Mouse (Mus musculus): ENCODE measurements around the gene Gfod1. TPM values are rescaled to one million over a fixed set of nuclear protein-coding genes. Genes with fewer than 3 reads are reported as not detected.

Gfod1 gene
- polyA plus RNA-seq, 1 experiment from 2014 or later: 0.18 TPM

- Histone ChIP-seq H3K27me3 (replicated peaks; ENCODE audit: control insufficient read depth, insufficient read depth, low read length) (no peaks in the 10 kb centered on the region), H3K27ac (ENCODE audit: low read length) (no peak overlapping the region), H3K36me3 (ENCODE audit: control insufficient read depth, insufficient read depth, low read length) (no peaks in the 10 kb centered on the region), H3K9ac (ENCODE audit: low read depth, low read length) (no peak overlapping the region), H3K4me2 (ENCODE audit: low read depth, low read length) (no peak overlapping the region), H3K4me1 (ENCODE audit: control insufficient read depth, insufficient read depth, low read length) (no peaks in the 10 kb centered on the region), H3K9me3 (ENCODE audit: control insufficient read depth, low read length) (no peaks in the 10 kb centered on the region; the same call in 1 of the 2 replicates), H3K4me3 (ENCODE audit: low read length) (no peak overlapping the region)
- 84% methylated on average over 1 of the region's 1 CpGs for WGBS
- no peak for ATAC-seq
These were observed 83.3 kb downstream of the Gfod1 start for GRCm38 (mm10) chr13:43220635-43221034.

- no peak overlapping the region for H3K4me2 ChIP-seq (ENCODE audit: low read depth, low read length)
These were observed 85.2 kb downstream of the Gfod1 start for GRCm38 (mm10) chr13:43218764-43219163.

GRCm38 (mm10) chr13:43218284-43218683, 85.7 kb downstream of the Gfod1 start:
- H3K4me3 ChIP-seq (ENCODE audit: low read length): no peak overlapping the region
- H3K4me1 ChIP-seq (ENCODE audit: control insufficient read depth, insufficient read depth, low read length): no peaks in the 10 kb centered on the region
- H3K9me3 ChIP-seq (ENCODE audit: control insufficient read depth, low read length): no peaks in the 10 kb centered on the region
- no peak overlapping the region for H3K9ac ChIP-seq (ENCODE audit: low read depth, low read length)
- WGBS: 58% methylated on average over 4 of the region's 4 CpGs
- no peak overlapping the region for H3K4me2 ChIP-seq (ENCODE audit: low read depth, low read length)
- no peaks in the 10 kb centered on the region for H3K27me3 ChIP-seq (replicated peaks; ENCODE audit: control insufficient read depth, insufficient read depth, low read length)
- no peak overlapping the region for H3K27ac ChIP-seq (ENCODE audit: low read length)
- H3K36me3 ChIP-seq (ENCODE audit: control insufficient read depth, insufficient read depth, low read length): no peaks in the 10 kb centered on the region
- no peak for ATAC-seq

More at GRCm38 (mm10) chr13:43218764-43219163, 85.2 kb downstream of the Gfod1 start:
- no peaks in the 10 kb centered on the region for H3K4me1 ChIP-seq (ENCODE audit: control insufficient read depth, insufficient read depth, low read length)
- H3K36me3 ChIP-seq (ENCODE audit: control insufficient read depth, insufficient read depth, low read length): no peaks in the 10 kb centered on the region
- no peaks in the 10 kb centered on the region for H3K27me3 ChIP-seq (replicated peaks; ENCODE audit: control insufficient read depth, insufficient read depth, low read length)
- no peak overlapping the region for H3K9ac ChIP-seq (ENCODE audit: low read depth, low read length)
- H3K27ac ChIP-seq (ENCODE audit: low read length): no peak overlapping the region
- 52% methylated on average over 4 of the region's 4 CpGs for WGBS
- no peak for ATAC-seq
- no peaks in the 10 kb centered on the region for H3K9me3 ChIP-seq (ENCODE audit: control insufficient read depth, low read length)
- no peak overlapping the region for H3K4me3 ChIP-seq (ENCODE audit: low read length)

- no peak overlapping the region for H3K9ac ChIP-seq (ENCODE audit: low read depth, low read length)
- 67% methylated on average over 4 of the region's 4 CpGs for WGBS
- no peak overlapping the region for H3K4me3 ChIP-seq (ENCODE audit: low read length)
- no peaks in the 10 kb centered on the region for H3K4me1 ChIP-seq (ENCODE audit: control insufficient read depth, insufficient read depth, low read length)
- H3K9me3 ChIP-seq (ENCODE audit: control insufficient read depth, low read length): no peaks in the 10 kb centered on the region
- H3K27me3 ChIP-seq (replicated peaks; ENCODE audit: control insufficient read depth, insufficient read depth, low read length): no peaks in the 10 kb centered on the region
- H3K36me3 ChIP-seq (ENCODE audit: control insufficient read depth, insufficient read depth, low read length): no peaks in the 10 kb centered on the region
- H3K27ac ChIP-seq (ENCODE audit: low read length): no peak overlapping the region
- no peak for ATAC-seq
- no peak overlapping the region for H3K4me2 ChIP-seq (ENCODE audit: low read depth, low read length)
These were observed 86.3 kb downstream of the Gfod1 start for GRCm38 (mm10) chr13:43217686-43218085.

- Histone ChIP-seq H3K36me3 (ENCODE audit: control insufficient read depth, insufficient read depth, low read length) (no peaks in the 10 kb centered on the region), H3K4me2 (ENCODE audit: low read depth, low read length) (no peak overlapping the region), H3K27ac (ENCODE audit: low read length) (no peak overlapping the region), H3K4me1 (ENCODE audit: control insufficient read depth, insufficient read depth, low read length) (0 out of 2 replicates have a peak, but pooled peaks cover 5% of the 10 kb centered on the region), H3K27me3 (replicated peaks; ENCODE audit: control insufficient read depth, insufficient read depth, low read length) (no peaks in the 10 kb centered on the region), H3K9me3 (ENCODE audit: control insufficient read depth, low read length) (no peaks in the 10 kb centered on the region), H3K4me3 (ENCODE audit: low read length) (no peak overlapping the region), H3K9ac (ENCODE audit: low read depth, low read length) (no peak overlapping the region)
- 78% methylated on average over 8 of the region's 8 CpGs for WGBS
- no peak for ATAC-seq
These were observed 86.9 kb downstream of the Gfod1 start for GRCm38 (mm10) chr13:43217059-43217458.

- H3K4me2 ChIP-seq (ENCODE audit: low read depth, low read length): no peak overlapping the region
- H3K36me3 ChIP-seq (ENCODE audit: control insufficient read depth, insufficient read depth, low read length): no peaks in the 10 kb centered on the region
- 0 out of 2 replicates have a peak, but pooled peaks cover 5% of the 10 kb centered on the region for H3K4me1 ChIP-seq (ENCODE audit: control insufficient read depth, insufficient read depth, low read length)
- no peaks in the 10 kb centered on the region for H3K9me3 ChIP-seq (ENCODE audit: control insufficient read depth, low read length)
- no peak overlapping the region for H3K9ac ChIP-seq (ENCODE audit: low read depth, low read length)
- H3K27me3 ChIP-seq (replicated peaks; ENCODE audit: control insufficient read depth, insufficient read depth, low read length): no peaks in the 10 kb centered on the region
- WGBS: 65% methylated on average over 9 of the region's 9 CpGs
- ATAC-seq: no peak
- H3K27ac ChIP-seq (ENCODE audit: low read length): no peak overlapping the region
- H3K4me3 ChIP-seq (ENCODE audit: low read length): no peak overlapping the region
These were observed 87.8 kb downstream of the Gfod1 start for GRCm38 (mm10) chr13:43215994-43216706.

GRCm38 (mm10) chr13:43215144-43215993, 88.6 kb downstream of the Gfod1 start:
- H3K36me3 ChIP-seq (ENCODE audit: control insufficient read depth, insufficient read depth, low read length): no peaks in the 10 kb centered on the region
- H3K9ac ChIP-seq (ENCODE audit: low read depth, low read length): no peak overlapping the region
- H3K27me3 ChIP-seq (replicated peaks; ENCODE audit: control insufficient read depth, insufficient read depth, low read length): no peaks in the 10 kb centered on the region
- no peaks in the 10 kb centered on the region for H3K9me3 ChIP-seq (ENCODE audit: control insufficient read depth, low read length)
- 0 out of 2 replicates have a peak, but pooled peaks cover 5% of the 10 kb centered on the region for H3K4me1 ChIP-seq (ENCODE audit: control insufficient read depth, insufficient read depth, low read length)
- peak; percentile 78 for ATAC-seq
- H3K4me2 ChIP-seq (ENCODE audit: low read depth, low read length): no peak overlapping the region
- H3K4me3 ChIP-seq (ENCODE audit: low read length): no peak overlapping the region
- 22% methylated on average over 19 of the region's 19 CpGs for WGBS
- H3K27ac ChIP-seq (ENCODE audit: low read length): no peak overlapping the region

GRCm38 (mm10) chr13:43212338-43212737, 91.6 kb downstream of the Gfod1 start:
- Histone ChIP-seq H3K4me3 (ENCODE audit: low read length) (no peak overlapping the region), H3K9me3 (ENCODE audit: control insufficient read depth, low read length) (no peaks in the 10 kb centered on the region), H3K27me3 (replicated peaks; ENCODE audit: control insufficient read depth, insufficient read depth, low read length) (no peaks in the 10 kb centered on the region), H3K9ac (ENCODE audit: low read depth, low read length) (no peak overlapping the region), H3K4me2 (ENCODE audit: low read depth, low read length) (no peak overlapping the region), H3K4me1 (ENCODE audit: control insufficient read depth, insufficient read depth, low read length) (0 out of 2 replicates have a peak, but pooled peaks cover 5% of the 10 kb centered on the region), H3K36me3 (ENCODE audit: control insufficient read depth, insufficient read depth, low read length) (no peaks in the 10 kb centered on the region), H3K27ac (ENCODE audit: low read length) (no peak overlapping the region)
- 55% methylated on average over 7 of the region's 7 CpGs for WGBS
- ATAC-seq: no peak

- 77% methylated on average over 5 of the region's 5 CpGs for WGBS
- ATAC-seq: no peak
These were observed 93.0 kb downstream of the Gfod1 start for GRCm38 (mm10) chr13:43210956-43211355.

More at GRCm38 (mm10) chr13:43210956-43211355, 93.0 kb downstream of the Gfod1 start:
- Histone ChIP-seq H3K4me1 (ENCODE audit: control insufficient read depth, insufficient read depth, low read length) (0 out of 2 replicates have a peak, but pooled peaks cover 5% of the 10 kb centered on the region), H3K9me3 (ENCODE audit: control insufficient read depth, low read length) (no peaks in the 10 kb centered on the region), H3K27me3 (replicated peaks; ENCODE audit: control insufficient read depth, insufficient read depth, low read length) (no peaks in the 10 kb centered on the region), H3K36me3 (ENCODE audit: control insufficient read depth, insufficient read depth, low read length) (no peaks in the 10 kb centered on the region), H3K27ac (ENCODE audit: low read length) (no peak overlapping the region), H3K9ac (ENCODE audit: low read depth, low read length) (no peak overlapping the region), H3K4me3 (ENCODE audit: low read length) (no peak overlapping the region), H3K4me2 (ENCODE audit: low read depth, low read length) (no peak overlapping the region)
